Mouse (Mus musculus): ENCODE results near the gene Camk2g.

- TF ChIP-seq CTCF (IDR thresholded peaks at IDR 0.05; ENCODE audit: extremely low read depth, insufficient read depth, low read length) (no peak), POLR2A (IDR thresholded peaks at IDR 0.05; ENCODE audit: extremely low read depth, insufficient read depth, low read length) (no peak)
Measured at GRCm38 (mm10) chr14:20831915-20832314, 38.0 kb upstream of the Camk2g start.

Data from cortical plate, adult 2 months (tissue).